Mouse (Mus musculus): ENCODE data around the gene Nelfcd. TPM values are rescaled to one million over a fixed set of nuclear protein-coding genes. Genes with fewer than 3 reads are reported as not detected.

Nelfcd gene
- polyA plus RNA-seq, 1 experiment from 2014 or later, result 195 TPM

DNA sequence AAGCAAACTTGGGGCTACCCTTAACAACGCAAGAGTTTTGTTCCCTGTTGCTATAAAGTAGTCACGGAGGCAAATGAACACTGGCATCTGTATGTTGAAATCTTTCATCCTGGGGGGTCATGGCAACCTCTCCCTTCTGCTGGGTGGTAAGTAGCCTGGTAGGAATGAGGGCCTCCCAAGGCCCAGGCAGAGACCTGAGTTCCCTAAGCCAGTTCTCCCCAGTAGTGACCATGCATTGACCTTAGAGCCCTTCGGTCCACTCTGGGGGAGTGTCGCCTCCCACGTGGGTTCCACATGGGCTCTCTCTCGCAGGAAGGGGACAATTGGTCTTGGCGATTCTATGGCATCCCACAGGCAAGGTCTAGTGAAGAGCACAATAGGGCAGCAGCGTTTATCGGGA, 24.4 kb downstream of the Nelfcd start:
- no peak overlapping the region for H3K4me3 ChIP-seq (ENCODE audit: low read depth, low read length)
- no peaks in the 10 kb centered on the region for H3K9me3 ChIP-seq (ENCODE audit: control insufficient read depth, low read length)
- H3K27ac ChIP-seq (replicated peaks; ENCODE audit: low read depth, low read length), result no peak overlapping the region
- peaks cover 8% of the 10 kb centered on the region for H3K4me1 ChIP-seq (ENCODE audit: control insufficient read depth, insufficient read depth, low read length)
- H3K27me3 ChIP-seq (ENCODE audit: control insufficient read depth, insufficient read depth, low read length), result no peaks in the 10 kb centered on the region
- H3K36me3 ChIP-seq (ENCODE audit: control insufficient read depth, insufficient read depth, low read length), result no peaks in the 10 kb centered on the region
- no peak overlapping the region for H3K4me2 ChIP-seq (ENCODE audit: low read depth, severe bottlenecking)
- no peak for ATAC-seq (ENCODE audit: insufficient number of reproducible peaks, low FRiP score, low TSS enrichment, low read depth)
- no peak for DNase-seq (ENCODE audit: low spot score)
- no peak overlapping the region for H3K9ac ChIP-seq (ENCODE audit: low read length)
- WGBS, result 81% methylated on average over 9 of the region's 9 CpGs

- Histone ChIP-seq H3K9me3 (ENCODE audit: control insufficient read depth, low read length) (no peaks in the 10 kb centered on the region), H3K4me1 (ENCODE audit: control insufficient read depth, insufficient read depth, low read length) (peaks cover 8% of the 10 kb centered on the region), H3K4me2 (ENCODE audit: low read depth, severe bottlenecking) (no peak overlapping the region), H3K36me3 (ENCODE audit: control insufficient read depth, insufficient read depth, low read length) (no peaks in the 10 kb centered on the region), H3K9ac (ENCODE audit: low read length) (no peak overlapping the region), H3K4me3 (ENCODE audit: low read depth, low read length) (no peak overlapping the region), H3K27me3 (ENCODE audit: control insufficient read depth, insufficient read depth, low read length) (no peaks in the 10 kb centered on the region), H3K27ac (replicated peaks; ENCODE audit: low read depth, low read length) (no peak overlapping the region)
- no peak for DNase-seq (ENCODE audit: low spot score)
- 82% methylated on average over 4 of the region's 4 CpGs for WGBS
- ATAC-seq (ENCODE audit: insufficient number of reproducible peaks, low FRiP score, low TSS enrichment, low read depth), result no peak
Observed at GRCm38 (mm10) chr2:174441898-174442297, 26.3 kb downstream of the Nelfcd start.

- H3K9ac ChIP-seq (ENCODE audit: low read length), result no peak overlapping the region
- no peaks in the 10 kb centered on the region for H3K9me3 ChIP-seq (ENCODE audit: control insufficient read depth, low read length)
- H3K36me3 ChIP-seq (ENCODE audit: control insufficient read depth, insufficient read depth, low read length), result no peaks in the 10 kb centered on the region
- DNase-seq (ENCODE audit: low spot score), result no peak
- 69% methylated on average over 9 of the region's 9 CpGs for WGBS
- H3K4me2 ChIP-seq (ENCODE audit: low read depth, severe bottlenecking), result no peak overlapping the region
- H3K4me3 ChIP-seq (ENCODE audit: low read depth, low read length), result no peak overlapping the region
- no peak overlapping the region for H3K27ac ChIP-seq (replicated peaks; ENCODE audit: low read depth, low read length)
- ATAC-seq (ENCODE audit: insufficient number of reproducible peaks, low FRiP score, low TSS enrichment, low read depth), result no peak
- no peaks in the 10 kb centered on the region for H3K27me3 ChIP-seq (ENCODE audit: control insufficient read depth, insufficient read depth, low read length)
- peaks cover 8% of the 10 kb centered on the region for H3K4me1 ChIP-seq (ENCODE audit: control insufficient read depth, insufficient read depth, low read length)
Observed at GRCm38 (mm10) chr2:174442460-174442859, 26.9 kb downstream of the Nelfcd start.

GRCm38 (mm10) chr2:174443046-174443445, 27.4 kb downstream of the Nelfcd start:
- ATAC-seq (ENCODE audit: insufficient number of reproducible peaks, low FRiP score, low TSS enrichment, low read depth), result no peak
- Histone ChIP-seq H3K27me3 (ENCODE audit: control insufficient read depth, insufficient read depth, low read length) (no peaks in the 10 kb centered on the region), H3K9me3 (ENCODE audit: control insufficient read depth, low read length) (no peaks in the 10 kb centered on the region), H3K9ac (ENCODE audit: low read length) (no peak overlapping the region), H3K27ac (replicated peaks; ENCODE audit: low read depth, low read length) (no peak overlapping the region), H3K4me1 (ENCODE audit: control insufficient read depth, insufficient read depth, low read length) (peaks cover 4% of the 10 kb centered on the region), H3K4me2 (ENCODE audit: low read depth, severe bottlenecking) (no peak overlapping the region), H3K4me3 (ENCODE audit: low read depth, low read length) (no peak overlapping the region), H3K36me3 (ENCODE audit: control insufficient read depth, insufficient read depth, low read length) (no peaks in the 10 kb centered on the region)
- WGBS, result 71% methylated on average over 2 of the region's 2 CpGs
- DNase-seq (ENCODE audit: low spot score), result no peak

- H3K4me2 ChIP-seq (ENCODE audit: low read depth, severe bottlenecking), result no peak overlapping the region
- no peak overlapping the region for H3K9ac ChIP-seq (ENCODE audit: low read length)
- DNase-seq (ENCODE audit: low spot score) (no peak), ATAC-seq (ENCODE audit: insufficient number of reproducible peaks, low FRiP score, low TSS enrichment, low read depth) (no peak)
- no peaks in the 10 kb centered on the region for H3K27me3 ChIP-seq (ENCODE audit: control insufficient read depth, insufficient read depth, low read length)
- 90% methylated on average over 7 of the region's 7 CpGs for WGBS
- H3K27ac ChIP-seq (replicated peaks; ENCODE audit: low read depth, low read length), result no peak overlapping the region
- H3K4me3 ChIP-seq (ENCODE audit: low read depth, low read length), result no peak overlapping the region
- H3K9me3 ChIP-seq (ENCODE audit: control insufficient read depth, low read length), result no peaks in the 10 kb centered on the region
- H3K36me3 ChIP-seq (ENCODE audit: control insufficient read depth, insufficient read depth, low read length), result no peaks in the 10 kb centered on the region
- H3K4me1 ChIP-seq (ENCODE audit: control insufficient read depth, insufficient read depth, low read length), result no peaks in the 10 kb centered on the region
Observed at GRCm38 (mm10) chr2:174444359-174444758, 28.8 kb downstream of the Nelfcd start.

- no peak for ATAC-seq (ENCODE audit: insufficient number of reproducible peaks, low FRiP score, low TSS enrichment, low read depth)
Observed at GRCm38 (mm10) chr2:174445018-174445417, 29.4 kb downstream of the Nelfcd start.

GRCm38 (mm10) chr2:174446492-174446891, 30.9 kb downstream of the Nelfcd start:
- Histone ChIP-seq H3K36me3 (ENCODE audit: control insufficient read depth, insufficient read depth, low read length) (no peaks in the 10 kb centered on the region), H3K9me3 (ENCODE audit: control insufficient read depth, low read length) (no peaks in the 10 kb centered on the region), H3K4me2 (ENCODE audit: low read depth, severe bottlenecking) (no peak overlapping the region), H3K4me3 (ENCODE audit: low read depth, low read length) (no peak overlapping the region), H3K27ac (replicated peaks; ENCODE audit: low read depth, low read length) (no peak overlapping the region), H3K9ac (ENCODE audit: low read length) (no peak overlapping the region), H3K27me3 (ENCODE audit: control insufficient read depth, insufficient read depth, low read length) (no peaks in the 10 kb centered on the region), H3K4me1 (ENCODE audit: control insufficient read depth, insufficient read depth, low read length) (no peaks in the 10 kb centered on the region)
- 45% methylated on average over 7 of the region's 7 CpGs for WGBS
- no peak for ATAC-seq (ENCODE audit: insufficient number of reproducible peaks, low FRiP score, low TSS enrichment, low read depth)
- DNase-seq (ENCODE audit: low spot score), result no peak

More at GRCm38 (mm10) chr2:174445018-174445417, 29.4 kb downstream of the Nelfcd start:
- Histone ChIP-seq H3K4me1 (ENCODE audit: control insufficient read depth, insufficient read depth, low read length) (no peaks in the 10 kb centered on the region), H3K9ac (ENCODE audit: low read length) (no peak overlapping the region), H3K36me3 (ENCODE audit: control insufficient read depth, insufficient read depth, low read length) (no peaks in the 10 kb centered on the region), H3K27me3 (ENCODE audit: control insufficient read depth, insufficient read depth, low read length) (no peaks in the 10 kb centered on the region), H3K4me3 (ENCODE audit: low read depth, low read length) (no peak overlapping the region), H3K9me3 (ENCODE audit: control insufficient read depth, low read length) (no peaks in the 10 kb centered on the region), H3K4me2 (ENCODE audit: low read depth, severe bottlenecking) (no peak overlapping the region), H3K27ac (replicated peaks; ENCODE audit: low read depth, low read length) (no peak overlapping the region)
- 85% methylated on average over 6 of the region's 6 CpGs for WGBS
- DNase-seq (ENCODE audit: low spot score), result no peak

DNA sequence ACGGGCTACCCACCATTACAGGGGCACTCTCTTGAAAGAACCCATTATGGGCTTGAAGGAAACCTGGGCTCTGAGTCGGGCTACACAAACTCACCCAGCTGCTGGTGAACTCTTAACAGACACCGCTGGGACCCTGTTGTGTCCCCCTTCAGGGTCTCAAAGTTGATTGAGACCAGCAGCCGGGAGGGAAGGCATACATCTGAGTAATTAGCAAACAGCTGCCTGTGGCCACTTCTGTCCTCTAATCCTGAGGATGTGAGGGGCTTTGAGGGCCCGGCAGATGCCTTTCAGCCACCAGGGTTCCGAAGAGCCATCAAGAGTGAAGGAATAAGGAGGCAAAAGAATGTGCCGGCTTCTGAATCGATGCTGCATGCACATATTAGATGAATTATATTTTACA, 31.3 kb downstream of the Nelfcd start:
- H3K4me2 ChIP-seq (ENCODE audit: low read depth, severe bottlenecking), result no peak overlapping the region
- no peak for DNase-seq (ENCODE audit: low spot score)
- H3K27me3 ChIP-seq (ENCODE audit: control insufficient read depth, insufficient read depth, low read length), result no peaks in the 10 kb centered on the region
- no peaks in the 10 kb centered on the region for H3K36me3 ChIP-seq (ENCODE audit: control insufficient read depth, insufficient read depth, low read length)
- H3K4me1 ChIP-seq (ENCODE audit: control insufficient read depth, insufficient read depth, low read length), result no peaks in the 10 kb centered on the region
- no peak for ATAC-seq (ENCODE audit: insufficient number of reproducible peaks, low FRiP score, low TSS enrichment, low read depth)
- no peak overlapping the region for H3K9ac ChIP-seq (ENCODE audit: low read length)
- H3K27ac ChIP-seq (replicated peaks; ENCODE audit: low read depth, low read length), result no peak overlapping the region
- 48% methylated on average over 8 of the region's 8 CpGs for WGBS
- no peaks in the 10 kb centered on the region for H3K9me3 ChIP-seq (ENCODE audit: control insufficient read depth, low read length)
- no peak overlapping the region for H3K4me3 ChIP-seq (ENCODE audit: low read depth, low read length)

- 85% methylated on average over 4 of the region's 4 CpGs for WGBS
- H3K9me3 ChIP-seq (ENCODE audit: control insufficient read depth, low read length), result no peaks in the 10 kb centered on the region
- H3K9ac ChIP-seq (ENCODE audit: low read length), result no peak overlapping the region
- H3K27me3 ChIP-seq (ENCODE audit: control insufficient read depth, insufficient read depth, low read length), result no peaks in the 10 kb centered on the region
- H3K4me3 ChIP-seq (ENCODE audit: low read depth, low read length), result no peak overlapping the region
- DNase-seq (ENCODE audit: low spot score) (no peak), ATAC-seq (ENCODE audit: insufficient number of reproducible peaks, low FRiP score, low TSS enrichment, low read depth) (no peak)
- no peaks in the 10 kb centered on the region for H3K4me1 ChIP-seq (ENCODE audit: control insufficient read depth, insufficient read depth, low read length)
- H3K36me3 ChIP-seq (ENCODE audit: control insufficient read depth, insufficient read depth, low read length), result no peaks in the 10 kb centered on the region
- H3K4me2 ChIP-seq (ENCODE audit: low read depth, severe bottlenecking), result no peak overlapping the region
- no peak overlapping the region for H3K27ac ChIP-seq (replicated peaks; ENCODE audit: low read depth, low read length)
Observed at GRCm38 (mm10) chr2:174448405-174448804, 32.8 kb downstream of the Nelfcd start.
